Mouse (Mus musculus): ENCODE data around the gene Tpi1.
"Not testable (repeated sequence)": the region's sequence is repeated elsewhere in the genome, so short reads cannot be mapped to it uniquely, and the experiment has no call there.

The Tpi1 gene

DNA sequence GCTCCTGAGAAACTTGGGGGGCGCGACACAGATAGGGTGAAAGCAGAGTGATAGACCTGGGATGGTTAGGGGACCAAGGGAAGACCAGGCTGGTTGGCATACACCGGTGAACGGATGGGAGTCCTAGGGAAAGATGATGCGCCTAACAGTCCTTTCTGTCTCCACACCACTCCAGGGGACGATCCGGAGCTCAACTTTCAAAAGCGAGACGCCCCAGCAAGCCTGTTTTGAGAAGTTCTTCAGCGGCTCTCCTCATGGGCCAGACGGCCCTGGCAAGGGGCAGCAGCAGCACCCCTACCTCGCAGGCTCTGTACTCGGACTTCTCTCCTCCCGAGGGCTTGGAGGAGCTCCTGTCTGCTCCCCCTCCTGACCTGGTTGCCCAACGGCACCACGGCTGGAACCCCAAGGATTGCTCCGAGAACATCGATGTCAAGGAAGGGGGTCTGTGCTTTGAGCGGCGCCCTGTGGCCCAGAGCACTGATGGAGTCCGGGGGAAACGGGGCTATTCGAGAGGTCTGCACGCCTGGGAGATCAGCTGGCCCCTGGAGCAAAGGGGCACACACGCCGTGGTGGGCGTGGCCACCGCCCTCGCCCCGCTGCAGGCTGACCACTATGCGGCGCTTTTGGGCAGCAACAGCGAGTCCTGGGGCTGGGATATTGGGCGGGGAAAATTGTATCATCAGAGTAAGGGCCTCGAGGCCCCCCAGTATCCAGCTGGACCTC is 4.9 kb downstream of the Tpi1 start:
- no peak for DNase-seq (ENCODE audit: low read depth)

DNA sequence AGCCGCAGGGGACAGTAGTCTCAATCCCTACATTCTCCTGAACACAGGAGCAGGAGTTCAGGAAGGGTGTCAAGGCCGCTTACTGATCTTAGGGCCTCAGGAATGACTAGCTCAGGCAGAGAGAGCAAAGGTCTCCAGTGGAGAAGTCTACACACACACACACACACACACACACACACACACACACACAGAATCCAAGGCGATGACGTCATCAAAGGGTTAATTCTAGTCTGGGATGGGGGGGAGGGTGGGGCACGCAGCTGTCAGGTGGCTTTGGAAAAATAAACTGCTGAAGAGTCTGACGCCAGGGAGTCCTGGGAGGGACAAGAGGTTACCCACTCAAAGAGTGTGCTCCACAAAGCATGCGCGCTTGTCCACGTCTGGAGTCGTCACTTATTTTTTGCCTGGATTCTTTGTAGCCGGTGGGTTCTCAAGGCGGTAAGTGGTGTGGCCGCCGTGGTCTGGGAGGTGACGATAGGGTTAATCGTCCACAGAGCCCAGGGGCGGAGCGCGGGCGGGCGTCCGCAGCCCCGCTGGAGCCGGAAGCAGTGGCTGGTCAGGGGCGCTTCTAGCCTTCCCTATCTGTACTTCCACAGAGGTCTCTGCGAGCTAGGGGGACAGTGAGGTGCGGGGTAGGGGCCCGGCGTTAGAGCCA is 5.6 kb downstream of the Tpi1 start, which contains the start of gene Spsb2:
TSS of gene Spsb2 (plus strand) at position 304 of the 655 bp plus-strand sequence.
- no peak for DNase-seq (ENCODE audit: low read depth)

DNA sequence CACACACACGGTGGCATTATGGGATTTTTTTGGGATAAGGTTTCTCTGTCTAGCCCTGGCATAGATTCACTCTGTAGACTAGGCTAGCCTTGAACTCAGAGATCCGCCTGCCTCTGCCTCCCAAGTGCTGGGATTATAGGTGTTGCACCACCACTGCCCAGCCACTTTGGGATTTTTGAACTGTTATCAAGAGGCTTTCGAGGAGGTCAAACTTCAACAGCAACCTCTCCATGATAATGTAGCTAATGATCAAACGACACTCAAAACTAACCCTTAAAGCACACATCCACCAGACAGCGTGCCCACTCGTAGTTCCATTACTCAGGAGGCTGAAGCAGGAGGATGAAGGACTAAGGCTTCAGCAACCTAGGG is 6.1 kb downstream of the Tpi1 start:
- no peak for DNase-seq (ENCODE audit: low read depth)

DNA sequence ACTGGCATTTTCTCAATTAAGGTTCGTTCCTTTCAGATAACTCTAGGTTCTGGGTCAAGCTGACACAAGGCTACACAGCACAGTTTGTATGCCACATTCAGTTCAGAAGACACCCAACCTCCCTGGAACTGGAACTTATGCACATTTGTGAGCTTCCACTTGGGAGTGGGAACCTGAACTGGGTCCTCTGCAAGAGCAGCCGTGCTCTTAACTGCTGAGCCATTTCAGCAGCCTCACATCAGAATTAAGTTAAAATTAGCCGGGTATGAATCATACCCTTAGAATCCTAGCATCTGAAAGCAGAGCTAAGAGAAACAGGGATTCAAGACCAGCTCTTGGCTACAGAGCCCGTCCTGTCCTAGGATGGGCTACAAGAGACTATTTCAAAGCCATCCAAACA is 6.7 kb downstream of the Tpi1 start:
- DNase-seq (ENCODE audit: low read depth) = no peak

DNA sequence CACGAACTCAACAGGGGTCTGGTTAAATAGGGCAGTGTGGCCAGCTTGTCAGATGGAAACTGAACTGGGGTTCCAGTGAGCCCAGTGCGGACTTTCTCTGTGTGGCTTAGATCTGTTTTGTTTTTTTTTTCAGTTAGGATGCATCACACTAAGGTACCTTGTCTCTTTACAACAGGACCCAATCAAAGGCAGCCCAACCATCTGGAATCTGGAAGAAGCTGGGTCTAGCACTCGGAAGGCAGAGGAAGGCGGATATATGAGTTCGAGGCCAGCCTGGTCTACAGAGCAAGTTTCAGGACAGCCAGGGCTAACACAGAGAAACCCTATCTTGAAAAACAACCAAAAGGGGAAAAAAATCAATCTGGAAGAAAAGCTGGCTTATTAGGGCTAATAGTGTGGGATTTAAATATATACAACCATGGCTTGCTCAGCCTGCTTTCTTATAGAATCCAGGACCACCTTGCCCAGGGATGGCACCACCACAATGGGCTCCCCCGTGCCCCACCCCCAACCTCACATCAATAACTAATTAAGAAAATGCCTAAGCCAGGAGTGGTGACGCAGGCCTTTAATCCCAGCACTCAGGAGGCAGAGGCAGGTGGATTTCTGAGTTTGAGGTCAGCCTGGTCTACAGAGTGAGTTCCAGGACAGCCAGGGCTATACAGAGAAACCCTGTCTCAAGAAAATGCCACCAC is 7.5 kb downstream of the Tpi1 start:
- no peak for DNase-seq (ENCODE audit: low read depth)

DNA sequence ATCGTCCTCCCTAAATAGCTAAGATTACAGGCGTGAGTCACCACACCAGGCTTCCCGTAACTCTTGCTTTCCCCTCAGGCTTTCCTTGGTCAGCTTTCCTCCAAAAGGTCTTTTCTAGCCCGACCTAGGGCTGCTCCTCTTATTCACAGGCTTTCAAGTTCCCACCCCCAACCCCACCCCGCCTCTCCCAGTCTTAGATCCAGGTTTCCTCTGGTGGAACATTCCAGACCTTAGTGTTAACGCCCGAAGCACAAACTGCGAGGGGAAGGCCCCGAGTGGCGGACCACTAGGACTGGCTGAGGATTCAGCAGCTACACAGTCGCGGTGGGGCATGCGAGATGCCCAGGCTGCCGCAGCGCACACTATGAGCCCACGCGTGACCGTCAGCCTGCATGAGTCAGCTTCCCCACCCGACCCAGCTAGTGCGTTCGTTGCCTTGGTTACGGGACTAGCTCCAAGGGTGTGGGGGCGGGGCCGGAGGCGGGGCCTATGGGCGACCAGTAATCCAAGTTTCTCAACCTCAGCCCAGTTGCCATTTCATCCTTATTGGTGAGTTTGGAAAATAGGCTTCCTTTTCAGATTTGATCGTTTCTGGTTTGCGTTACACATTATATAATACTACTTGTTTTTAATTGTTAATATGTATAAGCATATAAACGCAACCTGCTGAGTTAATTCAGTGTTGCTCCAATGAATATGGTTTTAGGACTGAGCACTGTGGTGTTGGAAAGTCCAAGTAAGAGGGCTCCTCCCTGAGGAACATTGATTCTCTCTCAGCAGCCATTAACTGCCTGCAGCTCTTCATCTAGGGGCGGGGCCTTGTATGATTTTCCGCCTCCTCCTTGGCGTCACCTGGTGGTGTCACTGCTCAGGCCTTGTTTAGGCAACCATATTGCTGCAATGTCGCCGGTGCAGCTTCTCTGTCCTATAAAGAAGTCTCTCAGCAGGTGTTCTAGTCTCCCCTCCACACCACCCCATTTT is 8.5 kb downstream of the Tpi1 start:
- DNase-seq (ENCODE audit: low read depth) = peak; percentile 97

DNA sequence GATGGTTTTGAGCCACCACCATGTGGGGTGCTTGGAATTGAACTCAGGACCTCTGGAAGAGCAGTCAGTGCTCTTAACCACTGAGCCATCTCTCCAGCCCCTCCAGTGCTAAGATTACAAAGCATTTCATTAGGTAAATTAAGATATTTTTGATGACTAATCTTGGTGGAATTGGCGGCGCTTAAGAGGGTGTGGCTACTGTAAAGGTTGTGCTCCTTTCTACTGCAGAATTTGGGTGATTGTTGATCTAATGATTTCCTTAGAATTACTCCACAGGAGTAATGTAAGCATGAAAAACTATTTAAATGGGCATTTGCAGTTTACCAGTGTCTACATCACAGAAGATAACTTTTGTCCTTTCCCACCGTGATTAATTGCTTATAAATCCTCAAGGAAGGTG is 9.8 kb downstream of the Tpi1 start:
- DNase-seq (ENCODE audit: low read depth) = no peak

DNA sequence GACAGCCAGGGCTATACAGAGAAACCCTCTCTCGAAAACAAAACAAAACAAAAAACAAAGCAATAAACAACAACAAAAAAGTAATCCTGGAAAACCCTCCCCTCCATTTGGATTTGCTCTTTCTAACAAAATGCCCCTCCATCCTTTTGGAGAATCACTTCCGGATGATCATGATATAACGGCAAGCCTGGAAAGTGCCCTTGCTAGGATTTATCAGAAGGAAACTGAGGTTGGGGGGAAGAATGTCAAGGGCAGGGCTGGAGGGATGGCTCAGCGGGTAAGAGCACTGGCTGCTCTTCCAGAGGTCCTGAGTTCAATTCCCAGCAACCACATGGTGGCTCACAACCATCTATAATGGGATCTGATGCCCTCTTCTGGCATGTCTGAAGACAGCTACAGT is 10.4 kb downstream of the Tpi1 start:
- not testable (repeated sequence) for DNase-seq (ENCODE audit: low read depth)

DNA sequence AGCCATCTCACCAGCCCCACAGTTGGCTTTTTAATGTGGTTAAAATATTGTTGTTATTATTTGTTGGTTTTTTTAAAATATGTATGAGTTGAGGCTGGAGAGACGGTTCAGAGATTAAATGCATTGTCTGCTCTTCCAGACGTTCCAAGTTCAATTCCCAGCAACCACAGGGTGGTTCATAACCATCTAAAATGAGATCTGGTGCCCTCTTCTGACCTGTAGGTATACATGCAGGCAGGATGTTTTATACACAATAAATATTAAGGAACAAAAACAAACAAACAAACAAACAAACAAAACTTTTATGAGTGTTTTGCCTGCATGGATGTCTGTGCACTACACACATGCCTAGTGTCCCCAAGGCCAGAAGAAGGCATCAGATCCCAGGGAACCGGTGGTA is 11.0 kb downstream of the Tpi1 start:
- DNase-seq (ENCODE audit: low read depth) = no peak

DNA sequence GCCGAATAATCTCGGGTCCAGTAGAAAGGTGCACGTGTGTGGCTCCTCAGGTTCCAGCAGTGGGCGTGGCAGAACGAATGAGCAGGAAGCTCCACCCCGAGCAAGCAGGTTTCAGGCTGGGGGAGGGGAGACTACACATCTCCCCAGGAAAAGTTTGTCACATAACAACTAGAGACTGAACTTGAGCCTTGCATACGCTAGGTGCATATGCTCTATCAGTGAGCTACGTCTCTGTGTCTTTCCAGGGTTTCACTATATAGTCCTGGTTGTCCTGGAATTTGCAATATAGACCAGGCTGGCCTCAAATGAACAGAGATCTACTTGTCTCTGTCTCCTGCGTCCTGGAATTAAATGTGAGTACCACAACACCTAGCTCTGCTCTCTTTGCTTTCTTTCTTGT is 11.7 kb downstream of the Tpi1 start:
- not testable (repeated sequence) for DNase-seq (ENCODE audit: low read depth)

DNA sequence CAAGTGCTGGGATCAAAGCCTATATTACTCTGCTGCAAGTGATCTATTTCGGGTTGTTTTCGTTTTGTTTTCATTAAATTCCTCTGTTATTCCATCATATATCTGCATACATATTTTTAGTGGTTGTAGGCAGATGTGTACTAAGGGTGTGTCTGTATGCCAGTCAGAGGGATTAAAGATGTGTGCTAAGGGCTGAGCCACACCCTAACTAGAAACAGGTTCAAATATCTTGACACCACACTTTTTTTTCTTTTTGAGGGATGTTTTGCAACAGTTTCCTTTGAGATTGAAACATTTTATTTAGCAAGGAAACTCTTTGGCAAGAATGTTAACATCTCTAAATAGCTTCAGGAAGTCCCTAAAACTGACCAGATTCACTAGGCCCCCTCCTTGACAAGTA is 17.9 kb downstream of the Tpi1 start:
- DNase-seq (ENCODE audit: low read depth) = no peak

DNA sequence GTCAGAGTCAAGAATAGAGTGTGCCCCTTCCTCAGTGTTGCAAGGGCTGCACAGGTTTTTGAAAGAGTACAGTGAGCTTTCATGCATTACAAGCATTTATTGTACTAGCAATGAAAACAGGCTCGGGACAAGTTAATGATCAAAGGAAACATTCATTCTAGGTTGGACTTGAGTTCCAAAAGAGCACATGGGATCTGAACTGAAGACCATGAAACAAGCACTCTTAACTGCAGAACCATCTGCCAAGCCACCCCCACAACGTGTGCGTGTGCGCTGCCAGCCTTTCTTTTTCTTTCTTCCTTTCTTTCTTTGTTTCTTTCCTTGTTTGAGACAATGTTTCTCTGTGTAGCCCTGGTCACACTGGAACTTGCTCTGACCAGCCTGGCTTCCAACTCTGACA is 18.3 kb downstream of the Tpi1 start:
- DNase-seq (ENCODE audit: low read depth) = no peak

DNA sequence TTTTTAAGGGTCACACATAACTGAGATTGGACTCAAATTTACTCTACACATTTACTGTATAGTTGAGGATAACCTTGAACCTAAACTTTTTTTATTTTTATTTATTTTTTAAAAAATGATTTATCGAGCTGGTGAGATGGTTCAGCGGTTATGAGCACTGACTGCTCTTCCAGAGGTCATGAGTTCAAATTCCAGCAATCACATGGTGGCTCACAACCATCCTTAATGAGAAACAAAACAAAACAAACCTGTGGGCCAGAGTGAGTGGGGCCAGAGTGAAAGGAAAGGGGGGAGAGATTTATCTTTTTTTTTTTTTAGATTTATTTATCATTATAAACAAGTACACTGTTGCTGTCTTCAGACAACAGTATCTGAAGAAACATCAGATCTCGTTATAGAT is 22.2 kb downstream of the Tpi1 start:
- no peak for DNase-seq (ENCODE audit: low read depth)

DNA sequence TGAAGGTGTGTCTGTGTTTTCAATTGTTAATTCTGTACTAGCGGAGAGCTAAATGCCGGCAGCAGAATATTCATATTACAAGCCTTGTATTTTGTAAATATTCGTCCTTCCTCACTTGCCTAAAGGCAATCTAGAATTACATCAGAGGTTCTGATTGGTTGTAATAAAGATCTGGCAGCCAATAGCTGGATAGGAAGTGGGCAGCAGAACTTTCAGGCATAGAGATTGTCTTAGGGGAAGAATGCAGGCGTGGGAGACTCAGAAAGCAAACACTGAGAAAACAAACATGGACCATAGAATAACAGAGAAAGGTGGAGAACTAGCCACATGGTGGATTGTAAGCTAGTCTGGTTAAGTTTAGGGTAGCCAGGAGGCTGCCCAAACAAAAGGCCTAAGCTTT is 24.0 kb downstream of the Tpi1 start:
- no peak for DNase-seq (ENCODE audit: low read depth)

DNA sequence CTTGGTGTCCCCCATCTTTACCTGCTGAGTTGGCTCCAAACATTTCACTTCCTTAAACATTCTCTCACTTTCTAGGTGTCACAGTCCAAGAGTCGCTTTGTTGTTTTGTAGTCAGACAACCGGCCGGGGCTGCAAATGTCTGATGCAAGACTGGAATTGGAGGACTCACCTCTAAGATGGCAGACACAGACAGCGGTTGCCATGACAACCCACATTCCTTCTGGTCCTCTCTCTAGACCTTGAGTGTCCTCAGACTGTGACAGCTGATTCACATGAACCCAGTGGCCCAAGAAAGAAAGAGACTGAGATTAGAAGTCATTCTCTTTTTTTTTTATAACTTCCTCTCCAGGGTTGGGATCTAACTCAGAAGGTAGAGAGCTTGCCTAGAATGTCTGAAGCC is 24.6 kb downstream of the Tpi1 start:
- no peak for DNase-seq (ENCODE audit: low read depth)

DNA sequence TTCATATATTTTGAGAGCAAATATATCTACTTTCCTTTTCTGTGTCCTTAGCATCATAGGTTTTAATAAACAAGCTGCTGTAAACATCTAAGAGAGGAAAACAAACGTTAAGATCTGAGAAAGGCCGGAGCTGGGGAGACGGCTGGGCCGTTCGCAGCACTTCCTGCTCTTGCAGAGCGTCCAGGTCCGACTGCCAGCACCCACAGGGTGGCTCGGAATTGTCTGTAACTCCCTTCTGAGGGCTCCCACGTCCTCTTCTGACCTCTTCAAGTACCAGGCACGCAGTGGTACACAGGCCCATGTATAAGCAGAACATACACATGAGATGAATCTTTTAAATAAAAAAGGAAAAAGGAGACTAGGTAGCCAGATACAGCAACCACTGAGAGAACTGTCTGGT is 26.4 kb downstream of the Tpi1 start:
- DNase-seq (ENCODE audit: low read depth) = no peak

DNA sequence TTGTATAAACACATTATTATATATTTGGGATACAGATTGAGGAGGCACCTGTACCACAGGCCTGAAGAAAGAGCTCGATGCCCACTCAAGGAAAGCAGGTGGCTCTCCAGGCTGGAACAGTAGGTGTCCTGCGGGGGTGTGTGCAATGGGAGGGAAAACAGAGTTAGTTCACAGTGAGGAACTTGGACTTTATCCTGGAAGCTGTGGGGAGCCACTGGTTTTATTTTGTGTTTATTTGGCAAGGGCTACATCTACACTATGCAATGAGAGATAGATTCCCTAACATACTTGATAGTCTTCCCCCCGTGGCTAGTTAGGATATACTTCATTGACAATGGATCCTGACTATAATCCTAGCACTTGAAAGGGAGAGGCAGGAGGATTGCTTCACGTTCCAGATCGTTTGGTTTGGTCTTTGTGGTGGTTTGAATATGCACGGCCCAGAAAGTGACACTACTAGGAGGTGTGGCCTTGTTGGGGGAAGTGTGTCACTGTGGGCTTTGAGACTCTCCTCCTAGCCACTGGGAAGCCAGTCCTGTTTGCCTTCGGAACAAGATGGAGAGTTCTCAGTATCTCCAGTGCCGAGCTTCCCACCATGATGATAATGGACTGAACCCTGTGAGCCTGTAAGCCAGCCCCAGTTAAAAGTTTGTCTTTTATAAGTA is 27.2 kb downstream of the Tpi1 start:
- DNase-seq (ENCODE audit: low read depth) = no peak

DNA sequence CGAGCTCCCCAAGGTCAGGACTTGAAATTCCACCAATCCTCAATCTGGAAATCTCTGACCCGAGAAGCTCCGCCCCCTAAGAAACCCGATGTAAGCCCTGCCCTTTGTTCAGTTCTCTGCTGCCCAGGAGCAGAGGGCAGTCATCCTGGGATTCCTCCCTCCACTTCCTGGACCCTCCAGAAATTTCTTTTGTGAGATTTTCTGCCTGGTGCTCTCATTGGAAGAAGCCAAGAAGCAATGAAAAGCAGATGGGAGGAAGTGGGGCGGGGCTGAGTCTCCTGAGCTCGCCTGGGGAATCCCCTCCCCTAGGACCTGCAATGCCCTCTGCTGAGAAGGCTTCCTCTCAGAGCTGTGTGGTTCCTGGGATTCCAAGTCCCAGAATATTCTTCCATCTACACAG is 31.7 kb downstream of the Tpi1 start:
- DNase-seq (ENCODE audit: low read depth) = peak; percentile 27

DNA sequence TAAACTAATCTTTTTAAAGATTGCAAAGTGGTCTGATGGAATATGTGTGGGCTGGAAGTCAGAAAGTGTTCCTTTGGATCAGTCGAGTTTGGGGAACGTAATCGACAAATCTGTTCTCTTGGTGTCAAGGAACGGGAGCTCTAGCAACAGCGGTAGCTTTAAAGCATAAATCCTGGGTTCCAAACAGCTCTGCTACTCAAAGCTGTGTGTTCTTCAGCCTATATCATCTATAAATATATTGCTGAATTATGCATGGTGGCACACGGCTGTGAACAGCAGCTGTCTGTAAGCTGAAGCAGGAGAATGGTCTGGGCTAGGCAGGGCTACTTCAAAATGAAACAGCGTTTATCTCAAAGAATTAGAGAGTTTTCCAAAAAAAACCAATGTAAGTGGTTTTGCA is 33.2 kb downstream of the Tpi1 start:
- DNase-seq (ENCODE audit: low read depth) = no peak

DNA sequence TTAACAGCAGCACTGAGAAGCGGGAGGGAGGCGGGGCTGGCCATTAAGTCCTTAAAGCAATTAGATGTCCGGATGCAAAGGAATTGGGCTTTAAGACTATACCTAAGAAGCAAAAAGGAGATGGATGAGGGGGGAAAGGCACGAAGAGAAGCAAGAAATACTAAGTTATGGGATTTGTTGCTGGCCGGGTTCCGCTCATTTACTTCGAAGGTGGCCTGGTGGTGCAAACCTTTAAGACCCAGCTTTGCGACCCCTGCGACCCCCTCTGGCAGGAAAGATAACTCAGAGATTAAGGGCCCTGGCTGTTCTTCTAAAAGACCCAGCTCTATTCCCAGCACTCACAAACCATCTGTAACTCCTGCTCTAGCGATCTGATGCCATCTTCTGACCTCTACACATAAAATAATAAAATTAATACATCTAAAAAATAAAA is 34.1 kb downstream of the Tpi1 start:
- DNase-seq (ENCODE audit: low read depth) = no peak

DNA sequence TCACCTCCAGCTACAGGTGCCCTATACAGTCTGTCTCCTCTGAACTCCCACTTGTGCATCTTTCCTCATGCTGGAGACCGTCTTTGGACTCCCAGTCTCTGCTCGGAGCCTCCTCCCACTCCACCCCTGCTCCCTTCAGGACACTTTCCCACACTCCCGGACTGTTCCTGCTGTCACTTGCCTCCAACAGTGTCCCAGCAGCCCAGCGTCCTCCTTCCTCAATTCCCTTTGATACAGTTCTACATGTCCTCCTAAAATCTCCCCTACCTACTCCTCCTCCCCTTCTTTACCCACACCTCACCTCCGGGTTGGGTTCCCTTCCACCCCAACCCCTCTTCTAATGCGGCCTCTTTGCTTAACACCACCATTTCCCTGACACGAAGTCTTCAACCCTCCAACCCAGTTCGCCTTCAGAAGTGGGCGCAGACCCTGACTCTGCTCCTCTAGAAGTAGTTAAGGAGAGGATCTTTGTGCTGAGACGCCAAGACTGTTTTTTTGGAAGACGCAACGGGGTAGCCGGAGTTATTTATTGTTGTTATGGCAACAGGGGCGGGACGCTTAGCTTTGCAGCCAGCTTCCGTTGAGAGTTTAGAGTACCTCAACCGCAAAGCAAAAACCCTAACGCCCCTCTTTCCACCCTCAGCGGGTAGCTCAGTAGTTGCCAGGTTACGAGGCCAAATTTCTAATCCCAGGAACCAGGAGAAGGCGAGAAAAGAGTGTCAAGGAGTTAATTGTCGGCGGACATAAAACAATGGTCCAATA is 34.7 kb downstream of the Tpi1 start, which contains the start of gene Lrrc23:
TSS of gene Lrrc23 (minus strand) at position 506 of the 762 bp plus-strand sequence.
- DNase-seq (ENCODE audit: low read depth) = no peak
